In genomic region chr8:77116419-77117079, GRCm38 (mm10) we compare ENCODE assay signal across 28 mouse cellular contexts.
DNase-seq lines count a peak whose midpoint lies in the region; ATAC-seq and TF ChIP-seq lines count a peak whose summit lies in the region.
"Had no signal": no experiment of that assay in that cellular context is flagged by ENCODE, and none has a peak within 500 bp of the region (broad histone marks: within the 10 kb centered on the region; RNA-seq: fewer than 3 reads in every experiment).

No protein-coding gene starts in this region.

- peak overlapping the region; percentile 34 for H3K4me2 ChIP-seq in myocyte (ENCODE audit: low read depth)
- H3K4me2 ChIP-seq: forebrain, embryonic 13.5 days; heart, embryonic 15.5 days; hindbrain, embryonic 13.5 days; kidney, embryonic 15.5 days; limb, embryonic 15.5 days; lung, embryonic 14.5 days; neural tube, embryonic 13.5 days had no signal

- TF ChIP-seq EP300 in MEL (IDR thresholded peaks at IDR 0.05; ENCODE audit: low read depth in 1 of 2, low read length in 2 of 2) = no peak

- DNase-seq in A20 (ENCODE audit: low read depth, low spot score) (peak; percentile 38), MEL (ENCODE audit: low read depth, low spot score) (peak; percentile 46)
- no peak for DNase-seq in thymus, postnatal 14 days
- no peak for DNase-seq in lung, adult 18-20 months
- no peak for DNase-seq in adrenal gland, postnatal 4 days (ENCODE audit: low spot score in 2 of 2)
- DNase-seq: adrenal gland, postnatal 14 days; cerebellum, adult 8-10 months; cerebellum, postnatal 25 days; gastrocnemius, postnatal 25 days; kidney, adult 18-20 months; kidney, postnatal 25 days; left cerebral cortex, postnatal 4 days; lung, embryonic 14.5 days; lung, postnatal 14 days; thymus, postnatal 36 days had no signal

- peaks cover 0 to 3% of the 10 kb centered on the region in 2 experiments; a peak in 1 of 4 replicates for H3K36me3 ChIP-seq in MEL (ENCODE audit: control insufficient read depth in 1 of 2, insufficient read depth in 2 of 2, low read length in 2 of 2)
- H3K36me3 ChIP-seq in myocyte (ENCODE audit: control insufficient read depth, insufficient read depth) = no peaks in the 10 kb centered on the region
- H3K36me3 ChIP-seq: heart, embryonic 10.5 days; heart, embryonic 15.5 days; hindbrain, embryonic 13.5 days; kidney, embryonic 15.5 days; limb, embryonic 15.5 days; midbrain, embryonic 10.5 days; neural tube, embryonic 13.5 days had no signal

- H3K9ac ChIP-seq in MEL (ENCODE audit: control insufficient read depth, low read depth, low read length, poor library complexity, severe bottlenecking) = no peak overlapping the region
- H3K9ac ChIP-seq: forebrain, embryonic 13.5 days; heart, embryonic 15.5 days; hindbrain, embryonic 13.5 days; kidney, embryonic 15.5 days; limb, embryonic 15.5 days; liver, embryonic 14.5 days; lung, embryonic 14.5 days; neural tube, embryonic 13.5 days had no signal

- H3K27me3 ChIP-seq in MEL (ENCODE audit: control insufficient read depth in 1 of 2, insufficient read depth in 2 of 2, low read length in 2 of 2) (no peaks in the 10 kb centered on the region), myocyte (ENCODE audit: control insufficient read depth, insufficient read depth, insufficient read length) (no peaks in the 10 kb centered on the region)
- H3K27me3 ChIP-seq: forebrain, embryonic 13.5 days; heart, embryonic 15.5 days; hindbrain, embryonic 13.5 days; kidney, embryonic 15.5 days; limb, embryonic 15.5 days; neural tube, embryonic 13.5 days; Patski had no signal

- no peak for TF ChIP-seq CTCF in MEL (IDR thresholded peaks at IDR 0.05 in 2 of 3, conservative IDR thresholded peaks at IDR 0.05 in 1 of 3; ENCODE audit: control insufficient read depth in 1 of 3, insufficient read depth in 1 of 3, low read depth in 2 of 3, low read length in 3 of 3, poor library complexity in 1 of 3, severe bottlenecking in 1 of 3)

- H3K27ac ChIP-seq in MEL (ENCODE audit: control insufficient read depth, low read depth, low read length) = no peak overlapping the region
- H3K27ac ChIP-seq: forebrain, embryonic 13.5 days; heart, embryonic 10.5 days; heart, embryonic 15.5 days; hindbrain, embryonic 13.5 days; kidney, embryonic 15.5 days; limb, embryonic 15.5 days; liver, embryonic 14.5 days; midbrain, embryonic 10.5 days; neural tube, embryonic 13.5 days had no signal

- H3K4me3 ChIP-seq in MEL (ENCODE audit: control insufficient read depth in 1 of 2, insufficient read depth in 1 of 2, low read depth in 2 of 2, low read length in 2 of 2) (peak overlapping the region; percentile 38 to 46), myocyte (no peak overlapping the region)
- H3K4me3 ChIP-seq: forebrain, embryonic 13.5 days; heart, embryonic 10.5 days; heart, embryonic 15.5 days; hindbrain, embryonic 13.5 days; kidney, embryonic 15.5 days; limb, embryonic 15.5 days; midbrain, embryonic 10.5 days; neural tube, embryonic 13.5 days had no signal

- H3K79me2 ChIP-seq in MEL (ENCODE audit: control insufficient read depth, insufficient read depth, low read length, poor library complexity) (no peaks in the 10 kb centered on the region), myocyte (ENCODE audit: control insufficient read depth, insufficient read depth) (no peaks in the 10 kb centered on the region)

- H3K9me3 ChIP-seq in MEL (replicated peaks; ENCODE audit: insufficient read depth, low read length) = no peaks in the 10 kb centered on the region
- H3K9me3 ChIP-seq: forebrain, embryonic 13.5 days; heart, embryonic 10.5 days; heart, embryonic 15.5 days; hindbrain, embryonic 13.5 days; kidney, embryonic 15.5 days; limb, embryonic 15.5 days; midbrain, embryonic 10.5 days; neural tube, embryonic 13.5 days had no signal

- ATAC-seq in common myeloid progenitor, adult 5-6 weeks (replicated peaks; ENCODE audit: low read depth, poor library complexity, severe bottlenecking) = peak; percentile 62
- ATAC-seq: forebrain, embryonic 13.5 days; midbrain, embryonic 16.5 days; Patski had no signal

- TF ChIP-seq POLR2A in MEL (IDR thresholded peaks at IDR 0.05; ENCODE audit: control insufficient read depth in 1 of 2, insufficient read depth in 1 of 2, low read depth in 1 of 2, low read length in 2 of 2, poor library complexity in 1 of 2) = no peak
- TF ChIP-seq POLR2A in myocyte (IDR thresholded peaks at IDR 0.05; ENCODE audit: insufficient read length, low read depth) = no peak

- no peak for TF ChIP-seq RAD21 in MEL (IDR thresholded peaks at IDR 0.05; ENCODE audit: low read depth, low read length)

- H3K4me1 ChIP-seq in MEL (ENCODE audit: control insufficient read depth in 1 of 2, insufficient read depth in 2 of 2, low read length in 2 of 2) = no peaks in the 10 kb centered on the region
- H3K4me1 ChIP-seq: forebrain, embryonic 13.5 days; midbrain, embryonic 10.5 days; neural tube, embryonic 13.5 days had no signal

- no peak overlapping the region for H3ac ChIP-seq in myocyte (ENCODE audit: control insufficient read depth, insufficient read length)

TF ChIP-seq in MEL, 35 proteins besides CTCF, POLR2A, EP300 and RAD21:
- TF ChIP-seq MAFK (IDR thresholded peaks at IDR 0.05; ENCODE audit: borderline replicate concordance, low read depth, low read length) (0 out of 2 replicates have a peak, but pooled peaks have one; percentile 53), ZNF384 (IDR thresholded peaks at IDR 0.05; ENCODE audit: low read depth, low read length) (no peak), ETS1 (IDR thresholded peaks at IDR 0.05; ENCODE audit: low read depth, low read length) (peak; percentile 60), GATA1 (IDR thresholded peaks at IDR 0.05; ENCODE audit: low read depth, low read length) (0 out of 2 replicates have a peak, but pooled peaks have one; percentile 24)

TF ChIP-seq in myocyte, 11 proteins besides CTCF, POLR2A, EP300 and RAD21:
- no peak for TF ChIP-seq POLR2AphosphoS2 (IDR thresholded peaks at IDR 0.05; ENCODE audit: insufficient read length, low read depth)
- TF ChIP-seq SRF (IDR thresholded peaks at IDR 0.05; ENCODE audit: control insufficient read depth, insufficient read length, low read depth) = no peak
- no peak for TF ChIP-seq MYOG (IDR thresholded peaks at IDR 0.05; ENCODE audit: control insufficient read depth in 1 of 3, insufficient read depth in 1 of 3, insufficient read length in 2 of 3, low read depth in 2 of 3)
- no peak for TF ChIP-seq CEBPB (IDR thresholded peaks at IDR 0.05; ENCODE audit: insufficient read depth, poor library complexity, severe bottlenecking)

Comparison
In these comparisons a context has a peak if more than half of its experiments do, and no peak if none do; other contexts are left out.
1. DNase-seq: peak in A20 (single experiment) and MEL (single experiment); none in thymus, postnatal 14 days (single experiment), lung, adult 18-20 months (0 of 2) and adrenal gland, postnatal 4 days (0 of 2).